Mouse (Mus musculus) adipocyte (in vitro differentiated cells): ENCODE results near the gene Fis1.
A peak's percentile ranks its signal among the peaks of the same experiment; 100 is the strongest.
"Not testable (repeated sequence)": the region's sequence is repeated elsewhere in the genome, so short reads cannot be mapped to it uniquely, and the experiment has no call there.

Source experiments
- DNase-seq: peaks from one replicate; pipeline ENCODE4 v3.0.0-alpha.2; 2016; ENCODE audit warnings: low spot score

Gene Fis1

DNA sequence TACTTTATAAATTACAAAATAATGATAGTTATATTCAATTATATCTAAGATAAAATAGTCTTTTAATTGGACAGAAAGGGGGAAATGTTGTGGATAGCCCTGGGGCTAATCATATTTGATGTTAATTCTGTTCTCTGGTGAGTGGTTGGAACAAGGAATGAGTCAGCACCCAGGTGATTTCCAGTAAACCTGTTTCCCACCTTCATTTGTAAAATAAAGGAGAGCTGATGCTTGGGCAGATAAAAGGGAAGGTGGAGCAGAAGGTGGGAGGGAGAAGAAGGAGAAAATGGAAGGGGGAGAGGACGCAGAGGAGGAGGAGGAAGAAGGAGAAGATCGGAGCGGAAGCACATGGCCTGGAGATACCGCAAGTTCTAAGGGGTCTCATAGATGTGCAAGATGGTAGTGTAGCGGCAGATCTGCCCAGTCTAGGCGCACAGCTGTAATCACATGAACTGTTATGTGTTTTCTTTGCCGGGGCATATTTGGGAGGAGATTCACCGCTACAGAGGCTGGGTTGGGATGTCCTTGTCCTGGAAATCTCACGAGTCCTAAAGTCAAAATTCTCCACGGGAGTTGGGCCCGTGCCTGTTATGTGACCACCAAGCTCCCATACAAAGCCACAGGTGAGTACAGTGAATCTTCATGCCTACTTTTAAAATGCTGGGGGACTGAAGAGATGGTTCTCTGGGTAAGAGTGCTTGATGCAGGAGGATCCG lies 12.1 kb upstream of the Fis1 start:
- DNase-seq: no peak

- peak; percentile 71 for DNase-seq
Observed at GRCm38 (mm10) chr5:136942781-136943180, 10.3 kb upstream of the Fis1 start.

DNA sequence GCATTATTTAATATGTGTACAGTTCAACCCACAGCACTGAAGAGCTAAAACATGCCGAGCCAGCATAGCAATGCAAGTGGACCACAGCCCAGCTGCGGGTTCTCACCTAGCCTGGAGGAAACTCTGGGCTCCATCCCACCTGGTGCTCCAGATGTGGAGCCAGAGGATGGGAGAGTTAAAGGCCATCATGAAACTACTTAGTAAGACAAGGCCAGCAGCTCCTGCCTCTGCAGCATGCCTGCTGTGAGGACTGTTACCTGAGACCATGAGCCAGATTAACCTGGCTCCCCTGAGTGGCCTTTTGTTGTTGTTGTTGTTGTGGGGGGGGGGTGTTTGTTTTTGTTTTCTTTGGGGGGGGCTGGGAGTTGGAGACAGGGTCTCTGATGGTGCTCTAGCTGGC lies 9.7 kb upstream of the Fis1 start:
- DNase-seq: no peak

GRCm38 (mm10) chr5:136945084-136945483 lies 8.0 kb upstream of the Fis1 start:
- no peak for DNase-seq

GRCm38 (mm10) chr5:136947874-136948273 lies 5.2 kb upstream of the Fis1 start:
- no peak for DNase-seq

- not testable (repeated sequence) for DNase-seq
Observed at GRCm38 (mm10) chr5:136949551-136950336, 3.3 kb upstream of the Fis1 start.

GRCm38 (mm10) chr5:136950521-136950920 lies 2.6 kb upstream of the Fis1 start:
- DNase-seq: no peak

DNA sequence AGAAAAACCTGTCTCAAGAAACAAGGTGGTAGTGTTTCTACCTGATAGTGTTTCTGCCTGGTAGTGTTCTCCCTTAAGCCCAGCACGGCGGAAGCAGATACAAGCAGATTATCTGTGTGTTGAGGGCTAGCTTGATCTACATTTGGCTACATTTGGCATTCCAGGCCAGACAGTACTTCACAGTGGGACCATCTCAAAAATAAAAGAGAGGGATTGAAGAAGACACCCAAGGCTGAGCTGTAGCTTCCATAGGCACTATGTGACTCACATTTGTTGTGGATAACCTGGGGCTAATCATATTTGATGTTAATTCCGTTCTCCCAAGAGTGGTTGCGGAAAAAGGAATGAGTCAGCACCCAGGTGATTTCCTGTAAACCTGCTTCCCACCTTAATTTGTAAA lies 922 bp upstream of the Fis1 start:
- no peak for DNase-seq

DNA sequence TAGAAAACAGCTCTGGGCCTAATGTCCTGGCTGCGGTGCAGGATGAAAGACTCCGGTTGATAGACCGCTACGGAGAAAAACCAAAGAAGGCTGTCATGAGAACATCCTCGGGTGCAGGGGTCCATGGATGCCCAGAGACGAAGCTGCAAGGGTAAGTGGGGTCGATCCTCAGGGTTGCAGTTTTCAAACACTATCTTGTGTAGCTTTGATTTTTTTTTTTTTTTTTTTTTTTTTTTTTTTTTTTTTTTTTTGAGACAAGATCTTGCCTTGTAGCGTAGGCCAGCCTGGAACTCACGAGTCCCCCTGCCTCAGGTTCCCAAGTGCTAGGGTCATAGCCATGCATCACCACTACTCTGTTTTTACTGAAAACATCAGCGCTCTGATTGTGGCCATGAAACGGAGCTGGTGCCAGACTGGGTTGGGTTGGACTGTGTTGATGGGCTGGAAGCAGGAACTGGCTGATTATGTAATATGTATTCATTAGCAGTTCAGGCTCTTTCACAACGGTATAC lies 421 bp downstream of the Fis1 start:
- peak; percentile 89 for DNase-seq

GRCm38 (mm10) chr5:136955622-136956021 lies 2.5 kb downstream of the Fis1 start:
- DNase-seq: no peak

DNA sequence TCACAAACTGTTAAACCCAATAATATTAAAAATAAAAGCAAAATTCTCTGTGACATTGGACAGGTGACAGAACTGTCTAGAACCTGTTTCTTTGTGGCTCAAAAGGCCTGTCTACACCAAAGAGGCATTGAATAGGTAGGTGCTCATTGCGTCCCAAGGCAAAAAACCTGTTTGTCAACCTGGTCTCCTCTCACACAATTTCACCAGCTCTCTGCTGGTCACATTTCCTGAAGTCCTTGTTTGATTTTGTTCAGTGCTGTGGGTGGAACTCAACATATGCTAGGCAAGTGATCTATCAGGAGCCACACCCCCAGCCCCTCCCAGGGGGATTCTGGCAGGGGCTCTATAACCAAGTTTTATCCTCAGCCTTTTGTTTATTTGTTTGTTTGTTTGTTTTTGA lies 4.2 kb downstream of the Fis1 start:
- DNase-seq: no peak

- no peak for DNase-seq
Observed at GRCm38 (mm10) chr5:136958991-136959605, 6.0 kb downstream of the Fis1 start.

DNA sequence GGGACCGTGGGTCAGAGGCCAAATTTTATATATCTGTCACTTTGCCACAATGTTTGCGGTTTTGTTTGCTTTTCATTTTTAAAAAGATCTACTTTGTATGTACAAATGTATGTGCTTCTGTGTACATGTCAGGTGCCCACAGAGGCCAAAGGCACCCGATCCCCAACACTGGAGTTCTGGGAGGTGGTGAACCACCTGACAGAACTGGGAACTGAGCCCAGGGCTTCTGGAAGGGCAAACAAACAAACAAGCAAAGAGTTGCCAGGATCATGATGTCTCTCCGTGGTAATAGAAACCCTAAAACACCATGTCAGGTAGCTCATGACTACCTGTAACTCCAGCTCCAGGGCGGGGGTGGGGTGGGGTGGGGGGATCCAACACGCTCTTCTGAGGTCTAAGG lies 7.0 kb downstream of the Fis1 start:
- DNase-seq: peak; percentile 51

DNA sequence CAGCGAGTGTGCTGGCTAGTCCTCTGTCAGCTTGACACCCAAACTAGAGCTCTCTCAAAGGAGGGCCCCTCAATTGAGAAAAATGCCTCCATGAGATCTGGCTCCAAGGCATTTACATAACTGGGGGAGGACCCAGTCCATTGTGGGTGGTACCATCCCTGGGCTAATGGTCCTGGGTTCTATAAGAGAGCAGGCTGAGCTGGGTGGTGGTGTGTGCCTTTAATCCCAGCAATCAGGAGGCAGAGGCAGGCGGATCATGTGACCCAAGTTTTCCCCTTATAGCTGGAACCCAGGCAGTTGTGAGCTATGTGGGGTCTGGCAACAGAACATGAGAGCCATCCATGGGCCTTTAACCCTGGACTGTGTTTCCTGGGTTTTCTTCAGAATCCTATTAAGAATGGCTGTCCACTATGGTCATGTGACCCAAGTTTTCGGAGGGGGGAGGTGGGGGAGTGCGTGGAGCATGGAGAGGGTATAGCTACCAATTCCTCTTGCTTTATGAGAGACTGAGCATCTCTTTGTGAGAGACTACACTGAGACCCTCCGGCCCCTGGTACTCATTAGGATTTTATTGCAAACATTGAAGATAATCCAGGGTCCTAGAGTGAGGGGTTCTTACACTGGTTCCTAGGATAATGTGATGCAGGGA lies 8.4 kb downstream of the Fis1 start:
- no peak for DNase-seq

DNA sequence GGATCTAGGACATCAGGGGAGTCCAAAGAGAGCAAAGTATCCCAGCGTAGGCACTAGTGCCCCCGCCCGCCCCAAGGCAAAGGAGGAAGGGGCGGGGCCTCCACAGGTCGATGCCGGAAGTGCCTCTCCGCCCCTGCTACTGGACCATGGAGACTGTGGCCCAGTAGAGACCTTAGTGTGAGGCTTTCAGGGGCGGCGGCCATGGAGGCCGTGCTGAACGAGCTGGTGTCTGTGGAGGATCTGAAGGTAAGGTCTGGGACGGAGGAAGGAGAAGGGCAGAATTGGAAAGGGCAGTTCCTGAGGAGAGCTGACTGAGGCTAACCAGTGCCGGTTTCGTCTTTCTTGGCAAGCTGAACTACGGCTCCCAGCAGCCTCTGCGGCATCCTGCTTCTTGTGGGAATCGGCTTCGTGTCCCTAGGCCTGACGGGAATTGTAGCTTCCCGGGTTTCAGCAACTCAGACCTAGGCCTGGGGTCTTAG lies 8.9 kb downstream of the Fis1 start:
- DNase-seq: peak; percentile 97

DNA sequence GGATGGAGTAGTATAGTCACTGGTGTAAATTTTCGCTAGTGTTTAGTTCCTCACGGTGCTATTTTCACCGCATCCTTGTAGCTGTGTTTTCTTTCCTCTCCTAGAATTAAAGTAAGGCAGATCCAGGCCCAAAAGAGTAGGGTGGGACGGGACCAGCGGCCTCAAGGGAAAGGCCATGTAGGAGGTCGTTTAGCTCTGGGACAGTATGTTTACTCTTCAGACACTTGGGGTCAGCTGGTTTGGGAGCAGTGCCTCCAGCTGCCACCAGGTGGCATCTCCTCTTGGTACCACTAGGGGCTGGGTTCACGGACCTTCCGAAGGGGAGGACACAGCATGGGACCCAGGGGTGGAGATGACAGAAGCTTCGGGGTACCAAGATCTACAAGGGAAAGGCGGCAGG lies 9.4 kb downstream of the Fis1 start:
- DNase-seq: peak; percentile 91

GRCm38 (mm10) chr5:136962966-136963540 lies 10.0 kb downstream of the Fis1 start:
- no peak for DNase-seq

GRCm38 (mm10) chr5:136965210-136965609 lies 12.1 kb downstream of the Fis1 start:
- DNase-seq: no peak

- no peak for DNase-seq
Observed at GRCm38 (mm10) chr5:136965686-136966085, 12.6 kb downstream of the Fis1 start.

GRCm38 (mm10) chr5:136966331-136966730 lies 13.3 kb downstream of the Fis1 start, which contains the start of gene Cldn15:
TSS of gene Cldn15 (plus strand) at chr5:136966616.
- DNase-seq: peak; percentile 92

- DNase-seq: no peak
Observed at GRCm38 (mm10) chr5:136966861-136967455, 13.9 kb downstream of the Fis1 start.
